Mouse (Mus musculus) liver, embryonic 11.5 days (tissue): ENCODE measurements around the gene Nrsn2. TPM values are rescaled to one million over a fixed set of nuclear protein-coding genes. Genes with fewer than 3 reads are reported as not detected.

Experiments used
- ATAC-seq: fragments of 200-750 bp; cut with Nextera tagmentation; replicated peaks from 2 replicates; pipeline ENCODE4 v1.8.0; 2017; ENCODE audit warnings: moderate number of reproducible peaks, mild to moderate bottlenecking, moderate TSS enrichment, moderate library complexity; ENCODE audit not compliant: low FRiP score
- DNase-seq: peaks from one replicate; pipeline ENCODE4 v3.0.0-alpha.2; 2017; ENCODE audit warnings: low spot score
- H3K27ac ChIP-seq: fragments of 300-500 bp; sonication (generic); 2 replicates; pipeline ENCODE4 v1.5.1; 2014; ENCODE audit warnings: mild to moderate bottlenecking, low read depth, low read length, control low read depth
- H3K27me3 ChIP-seq: fragments of 300-500 bp; sonication (generic); replicated peaks from 2 replicates; pipeline ENCODE4 v1.6.1; 2014; ENCODE audit warnings: low read length, mixed read lengths; ENCODE audit not compliant: control insufficient read depth, insufficient read depth
- H3K36me3 ChIP-seq: fragments of 300-500 bp; sonication (generic); 2 replicates; pipeline ENCODE4 v1.6.1; 2014; ENCODE audit warnings: mild to moderate bottlenecking, low read length, moderate library complexity, mixed read lengths; ENCODE audit not compliant: control insufficient read depth, insufficient read depth
- H3K4me1 ChIP-seq: fragments of 300-500 bp; sonication (generic); replicated peaks from 2 replicates; pipeline ENCODE4 v1.6.1; 2014; ENCODE audit warnings: low read length, mixed read lengths; ENCODE audit not compliant: control insufficient read depth, insufficient read depth
- H3K4me2 ChIP-seq: fragments of 300-500 bp; sonication (generic); 2 replicates; pipeline ENCODE4 v1.6.1; 2014; ENCODE audit warnings: mild to moderate bottlenecking, control low read depth, moderate library complexity
- H3K4me3 ChIP-seq: fragments of 300-500 bp; sonication (generic); 2 replicates; pipeline ENCODE4 v1.5.1; 2014; ENCODE audit warnings: low read depth, low read length, control low read depth
- H3K9ac ChIP-seq: fragments of 300-500 bp; sonication (generic); 2 replicates; pipeline ENCODE4 v1.6.1; 2014; ENCODE audit warnings: low read depth, low read length, control low read depth
- H3K9me3 ChIP-seq: fragments of 300-500 bp; sonication (generic); 2 replicates; pipeline ENCODE4 v1.6.1; 2016; ENCODE audit warnings: low read length, inconsistent platforms, mixed read lengths; ENCODE audit not compliant: control insufficient read depth
- WGBS: fragments of 180-500 bp; shearing (Covaris S2); extraction: QIAGEN DNeasy Blood & Tissue Kit; methylation state at CpG from one replicate; pipeline ENCODE4 v1.1.7; 2014; 5-methylcytosine and 5-hydroxymethylcytosine counted together
- polyA plus RNA-seq: library from polyadenylated mRNA; unstranded; fragments of >200 nt; fragmentation: Nextera tagmentation; extraction: Ambion mirVana; gene quantifications from 2 replicates; pipeline ENCODE4 v1.2.1, GENCODE M21; 2014

The Nrsn2 gene
- 0.45 and 0.49 TPM in 2 replicates for polyA plus RNA-seq

GRCm38 (mm10) chr2:152376345-152376741 lies at the start of gene Nrsn2:
Gene Nrsn2, minus strand, starts transcription at chr2:152376638.
- WGBS = 3% methylated on average over 16 of the region's 16 CpGs
- no peak within 1 kb of the TSS for H3K27ac ChIP-seq
- no peaks in the 10 kb centered on the region for H3K9me3 ChIP-seq
- DNase-seq (no peak), ATAC-seq (no peak)
- H3K4me3 ChIP-seq = no peak within 1 kb of the TSS
- peaks cover 40% of the 10 kb centered on the region for H3K27me3 ChIP-seq
- no peaks in the 10 kb centered on the region for H3K4me1 ChIP-seq
- peak within 1 kb of the TSS; percentile 25 for H3K4me2 ChIP-seq
- H3K9ac ChIP-seq = no peak within 1 kb of the TSS
- no peaks in the 10 kb centered on the region for H3K36me3 ChIP-seq

- Histone ChIP-seq H3K27ac (peak overlapping the region; percentile 96; the same call in 1 of the 2 replicates), H3K4me2 (peak overlapping the region; percentile 92; the same call in 1 of the 2 replicates), H3K4me1 (peaks cover 19% of the 10 kb centered on the region), H3K9me3 (peaks cover 6% of the 10 kb centered on the region; the same call in 1 of the 2 replicates), H3K4me3 (peak overlapping the region; percentile 86; the same call in 1 of the 2 replicates), H3K36me3 (peaks cover 4% of the 10 kb centered on the region; the same call in 1 of the 2 replicates), H3K27me3 (no peaks in the 10 kb centered on the region), H3K9ac (no peak overlapping the region)
- DNase-seq (no peak), ATAC-seq (no peak)
- WGBS = 96% methylated on average over 3 of the region's 3 CpGs
Measured at GRCm38 (mm10) chr2:152415786-152416185, 39.3 kb upstream of the Nrsn2 start.

GRCm38 (mm10) chr2:152415287-152415686 lies 38.8 kb upstream of the Nrsn2 start, which contains the start of gene 6820408C15Rik:
Gene 6820408C15Rik, plus strand, starts transcription at chr2:152415587.
- Histone ChIP-seq H3K27ac (peak within 1 kb of the TSS; percentile 96), H3K9ac (peak within 1 kb of the TSS; percentile 99), H3K9me3 (peaks cover 6% of the 10 kb centered on the region; the same call in 1 of the 2 replicates), H3K4me3 (peak within 1 kb of the TSS; percentile 86), H3K4me2 (peak within 1 kb of the TSS; percentile 92), H3K4me1 (peaks cover 24% of the 10 kb centered on the region), H3K36me3 (peaks cover 4% of the 10 kb centered on the region; the same call in 1 of the 2 replicates), H3K27me3 (no peaks in the 10 kb centered on the region)
- ATAC-seq = 0 out of 2 replicates have a peak, but pooled peaks have one; percentile 0
- WGBS = 28% methylated on average over 4 of the region's 4 CpGs
- DNase-seq = no peak

- peak; percentile 88 for DNase-seq
- peaks cover 27% of the 10 kb centered on the region for H3K4me1 ChIP-seq
- WGBS = under 1% methylated on average over 65 of the region's 65 CpGs
Measured at GRCm38 (mm10) chr2:152414591-152415165, 38.2 kb upstream of the Nrsn2 start, which contains the start of gene Zcchc3. Gene Zcchc3, minus strand, starts transcription at chr2:152415027.

GRCm38 (mm10) chr2:152413765-152414584 lies 37.5 kb upstream of the Nrsn2 start:
- under 1% methylated on average over 86 of the region's 86 CpGs for WGBS
- peak overlapping the region; percentile 99 for H3K9ac ChIP-seq
- peak overlapping the region; percentile 92 for H3K4me2 ChIP-seq
- H3K36me3 ChIP-seq = peaks cover 4% of the 10 kb centered on the region; the same call in 1 of the 2 replicates
- H3K27me3 ChIP-seq = no peaks in the 10 kb centered on the region
- ATAC-seq = peak; percentile 27
- peaks cover 27% of the 10 kb centered on the region for H3K4me1 ChIP-seq
- H3K4me3 ChIP-seq = peak overlapping the region; percentile 86
- H3K27ac ChIP-seq = peak overlapping the region; percentile 96
- H3K9me3 ChIP-seq = peaks cover 6% of the 10 kb centered on the region; the same call in 1 of the 2 replicates
- DNase-seq = peak; percentile 70

More at GRCm38 (mm10) chr2:152414591-152415165, 38.2 kb upstream of the Nrsn2 start, which contains the start of gene Zcchc3:
- H3K9me3 ChIP-seq = peaks cover 6% of the 10 kb centered on the region; the same call in 1 of the 2 replicates
- H3K4me3 ChIP-seq = peak within 1 kb of the TSS; percentile 86
- no peaks in the 10 kb centered on the region for H3K27me3 ChIP-seq
- peak; percentile 79 for ATAC-seq
- peaks cover 4% of the 10 kb centered on the region; the same call in 1 of the 2 replicates for H3K36me3 ChIP-seq
- H3K27ac ChIP-seq = peak within 1 kb of the TSS; percentile 96
- peak within 1 kb of the TSS; percentile 92 for H3K4me2 ChIP-seq
- H3K9ac ChIP-seq = peak within 1 kb of the TSS; percentile 99

- peak overlapping the region; percentile 96 for H3K27ac ChIP-seq
- peaks cover 6% of the 10 kb centered on the region; the same call in 1 of the 2 replicates for H3K9me3 ChIP-seq
- H3K4me1 ChIP-seq = peaks cover 27% of the 10 kb centered on the region
- H3K9ac ChIP-seq = peak overlapping the region; percentile 99
- H3K27me3 ChIP-seq = no peaks in the 10 kb centered on the region
- WGBS = 2% methylated on average over 21 of the region's 21 CpGs
- ATAC-seq = peak; percentile 16; the same call in 1 of the 2 replicates
- peaks cover 4% of the 10 kb centered on the region; the same call in 1 of the 2 replicates for H3K36me3 ChIP-seq
- DNase-seq = no peak
- H3K4me2 ChIP-seq = peak overlapping the region; percentile 92
- peak overlapping the region; percentile 86 for H3K4me3 ChIP-seq
Measured at GRCm38 (mm10) chr2:152413158-152413764, 36.8 kb upstream of the Nrsn2 start.

- H3K9me3 ChIP-seq = peaks cover 6% of the 10 kb centered on the region; the same call in 1 of the 2 replicates
- peak overlapping the region; percentile 88 for H3K27ac ChIP-seq
- peaks cover 27% of the 10 kb centered on the region for H3K4me1 ChIP-seq
- no peaks in the 10 kb centered on the region for H3K27me3 ChIP-seq
- peak overlapping the region; percentile 92 for H3K4me2 ChIP-seq
- H3K36me3 ChIP-seq = peaks cover 4% of the 10 kb centered on the region; the same call in 1 of the 2 replicates
- peak overlapping the region; percentile 99 for H3K9ac ChIP-seq
- WGBS = 8% methylated on average over 15 of the region's 15 CpGs
- peak overlapping the region; percentile 86 for H3K4me3 ChIP-seq
- DNase-seq = no peak
- ATAC-seq = no peak
Measured at GRCm38 (mm10) chr2:152412526-152413157, 36.2 kb upstream of the Nrsn2 start.
